Mouse (Mus musculus) layer of hippocampus, adult 2 months (tissue): ENCODE measurements around the gene Comp. TPM values are rescaled to one million over a fixed set of nuclear protein-coding genes. Genes with fewer than 3 reads are reported as not detected.
A peak's percentile ranks its signal among the peaks of the same experiment; 100 is the strongest.

Experiments
- DNase-seq, 2 experiments: peaks; one replicate each; pipeline ENCODE4 v3.0.0; 2022; ENCODE audit warnings: low spot score in 2 of 2
- H3K27ac ChIP-seq: fragments of 200-600 bp; 2 replicates; pipeline ENCODE4 v1.8.1; 2022
- H3K4me3 ChIP-seq: fragments of 200-600 bp; 2 replicates; pipeline ENCODE4 v1.8.1; 2022; ENCODE audit warnings: mild to moderate bottlenecking
- CTCF ChIP-seq: fragments of 200-600 bp; conservative IDR thresholded peaks from 2 replicates; pipeline ENCODE4 v1.8.1; 2022; ENCODE audit warnings: antibody characterized with exemption, mild to moderate bottlenecking, moderate library complexity
- total RNA-seq, 2 experiments: library from RNA; stranded (reverse); gene quantifications; 2 replicates each; pipeline ENCODE4 v1.2.3; 2021

Comp gene
- total RNA-seq, 2 experiments from 2014 or later, result 0.29 to 0.56 TPM

- no peak overlapping the region for H3K4me3 ChIP-seq
- DNase-seq, result no peak
- H3K27ac ChIP-seq, result 0 out of 2 replicates have a peak overlapping the region, but pooled peaks have one; percentile 77
- no peak for TF ChIP-seq CTCF
Measured at GRCm38 (mm10) chr8:70394269-70394998, 21.1 kb downstream of the Comp start.

GRCm38 (mm10) chr8:70395649-70396048 lies 22.3 kb downstream of the Comp start:
- H3K27ac ChIP-seq, result peak overlapping the region; percentile 77; the same call in 1 of the 2 replicates
- TF ChIP-seq CTCF, result no peak
- H3K4me3 ChIP-seq, result no peak overlapping the region
- DNase-seq, result no peak

GRCm38 (mm10) chr8:70396184-70396583 lies 22.8 kb downstream of the Comp start:
- TF ChIP-seq CTCF, result no peak
- no peak for DNase-seq
- Histone ChIP-seq H3K27ac (peak overlapping the region; percentile 77), H3K4me3 (no peak overlapping the region)

- Histone ChIP-seq H3K27ac (peak overlapping the region; percentile 77), H3K4me3 (no peak overlapping the region)
- TF ChIP-seq CTCF, result no peak
- DNase-seq, result no peak
Measured at GRCm38 (mm10) chr8:70397611-70398563, 24.5 kb downstream of the Comp start.

GRCm38 (mm10) chr8:70404212-70404611 lies 30.9 kb downstream of the Comp start:
- no peak overlapping the region for H3K4me3 ChIP-seq
- H3K27ac ChIP-seq, result no peak overlapping the region
- DNase-seq, result no peak
- TF ChIP-seq CTCF, result peak; percentile 38; the same call in 1 of the 2 replicates

GRCm38 (mm10) chr8:70405189-70405588 lies 31.8 kb downstream of the Comp start:
- Histone ChIP-seq H3K4me3 (no peak overlapping the region), H3K27ac (peak overlapping the region; percentile 77; the same call in 1 of the 2 replicates)
- no peak for DNase-seq
- TF ChIP-seq CTCF, result no peak

GRCm38 (mm10) chr8:70406427-70407069 lies 33.2 kb downstream of the Comp start:
- Histone ChIP-seq H3K4me3 (no peak overlapping the region), H3K27ac (peak overlapping the region; percentile 77)
- DNase-seq, result no peak
- TF ChIP-seq CTCF, result no peak

GRCm38 (mm10) chr8:70408301-70408700 lies 34.9 kb downstream of the Comp start:
- no peak for TF ChIP-seq CTCF
- Histone ChIP-seq H3K4me3 (no peak overlapping the region), H3K27ac (peak overlapping the region; percentile 91)
- no peak for DNase-seq

GRCm38 (mm10) chr8:70409019-70409418 lies 35.7 kb downstream of the Comp start:
- TF ChIP-seq CTCF, result no peak
- no peak overlapping the region for H3K4me3 ChIP-seq
- peak overlapping the region; percentile 91 for H3K27ac ChIP-seq

GRCm38 (mm10) chr8:70409455-70409871 lies 36.1 kb downstream of the Comp start:
- no peak for TF ChIP-seq CTCF
- Histone ChIP-seq H3K27ac (peak overlapping the region; percentile 91), H3K4me3 (peak overlapping the region; percentile 9; the same call in 1 of the 2 replicates)
- peak; percentile 56 to 78 for DNase-seq

More at GRCm38 (mm10) chr8:70409019-70409418, 35.7 kb downstream of the Comp start:
- DNase-seq, result no peak

- H3K27ac ChIP-seq, result peak overlapping the region; percentile 91
- no peak for DNase-seq
- TF ChIP-seq CTCF, result no peak
- no peak overlapping the region for H3K4me3 ChIP-seq
Measured at GRCm38 (mm10) chr8:70410281-70410680, 36.9 kb downstream of the Comp start.

- TF ChIP-seq CTCF, result no peak
- Histone ChIP-seq H3K4me3 (no peak overlapping the region), H3K27ac (peak overlapping the region; percentile 96)
- no peak for DNase-seq
Measured at GRCm38 (mm10) chr8:70414310-70414946, 41.1 kb downstream of the Comp start.
